Mouse (Mus musculus) myocyte (in vitro differentiated cells): ENCODE measurements around the gene Ppib. TPM values are rescaled to one million over a fixed set of nuclear protein-coding genes. Genes with fewer than 3 reads are reported as not detected.

Experiments
- H3K27me3 ChIP-seq: one replicate; pipeline ENCODE4 v1.6.1; 2011; ENCODE audit not compliant: control insufficient read depth, insufficient read depth, insufficient read length
- H3K36me3 ChIP-seq: one replicate; pipeline ENCODE4 v1.6.1; 2011; ENCODE audit not compliant: control insufficient read depth, insufficient read depth
- H3K4me2 ChIP-seq: one replicate; pipeline ENCODE4 v1.6.1; 2011; ENCODE audit warnings: low read depth, control low read depth
- H3K4me3 ChIP-seq: one replicate; pipeline ENCODE4 v1.5.1; 2011; ENCODE audit warnings: mild to moderate bottlenecking, control low read depth, moderate library complexity
- H3K79me2 ChIP-seq: one replicate; pipeline ENCODE4 v1.6.1; 2011; ENCODE audit not compliant: control insufficient read depth, insufficient read depth
- H3ac ChIP-seq: one replicate; pipeline ENCODE4 v1.6.1; 2011; ENCODE audit not compliant: control insufficient read depth, insufficient read length
- CEBPB ChIP-seq: IDR thresholded peaks from 2 replicates; pipeline ENCODE4 v1.6.1; 2011; ENCODE audit warnings: mild to moderate bottlenecking, moderate library complexity; ENCODE audit not compliant: poor library complexity, insufficient read depth, severe bottlenecking
- E2F4 ChIP-seq: IDR thresholded peaks from one replicate; pipeline ENCODE4 v1.6.1; 2011; ENCODE audit warnings: mild to moderate bottlenecking, control low read depth, moderate library complexity; ENCODE audit not compliant: insufficient read depth
- MAX ChIP-seq: IDR thresholded peaks from one replicate; pipeline ENCODE4 v1.6.1; 2011; ENCODE audit warnings: low read depth, mild to moderate bottlenecking, control low read depth
- MYOD1 ChIP-seq, 3 experiments: IDR thresholded peaks; one replicate each; pipeline ENCODE4 v1.6.1; 2011; ENCODE audit warnings: control low read depth in 2 of 3, low read depth in 2 of 3, mild to moderate bottlenecking in 2 of 3, moderate library complexity in 1 of 3; ENCODE audit not compliant: insufficient read length in 2 of 3, control insufficient read depth in 1 of 3
- MYOG ChIP-seq, 3 experiments: IDR thresholded peaks; one replicate each; pipeline ENCODE4 v1.6.1; 2011; ENCODE audit warnings: control low read depth in 2 of 3, low read depth in 2 of 3, mild to moderate bottlenecking in 2 of 3; ENCODE audit not compliant: insufficient read length in 2 of 3, control insufficient read depth in 1 of 3, insufficient read depth in 1 of 3
- POLR2A ChIP-seq: IDR thresholded peaks from one replicate; pipeline ENCODE4 v1.6.1; 2011; ENCODE audit warnings: low read depth, mild to moderate bottlenecking, control low read depth, moderate library complexity; ENCODE audit not compliant: insufficient read length
- POLR2AphosphoS2 ChIP-seq: IDR thresholded peaks from one replicate; pipeline ENCODE4 v1.6.1; 2011; ENCODE audit warnings: low read depth, control low read depth; ENCODE audit not compliant: insufficient read length
- REST ChIP-seq: IDR thresholded peaks from one replicate; pipeline ENCODE4 v1.6.1; 2011; ENCODE audit warnings: mild to moderate bottlenecking, control low read depth, moderate library complexity; ENCODE audit not compliant: insufficient read depth, insufficient read length
- SRF ChIP-seq: IDR thresholded peaks from one replicate; pipeline ENCODE4 v1.6.1; 2011; ENCODE audit warnings: low read depth; ENCODE audit not compliant: control insufficient read depth, insufficient read length
- TCF12 ChIP-seq: IDR thresholded peaks from one replicate; pipeline ENCODE4 v1.6.1; 2011; ENCODE audit warnings: mild to moderate bottlenecking, control low read depth; ENCODE audit not compliant: poor library complexity, insufficient read depth, severe bottlenecking
- TCF3 ChIP-seq: IDR thresholded peaks from one replicate; pipeline ENCODE4 v1.6.1; 2011; ENCODE audit warnings: low read depth, control low read depth; ENCODE audit not compliant: insufficient read length
- USF1 ChIP-seq: IDR thresholded peaks from one replicate; pipeline ENCODE4 v1.6.1; 2011; ENCODE audit warnings: low read depth, mild to moderate bottlenecking, control low read depth, moderate library complexity
- polyA plus RNA-seq: library from polyadenylated mRNA; unstranded; fragments of >200 nt; fragmentation: generic; extraction: Trizol; gene quantifications from one replicate; pipeline ENCODE4 v1.2.1, GENCODE M21; 2012; ENCODE audit warnings: missing spikeins

Ppib gene
- polyA plus RNA-seq, 1 experiment = 651 TPM

DNA sequence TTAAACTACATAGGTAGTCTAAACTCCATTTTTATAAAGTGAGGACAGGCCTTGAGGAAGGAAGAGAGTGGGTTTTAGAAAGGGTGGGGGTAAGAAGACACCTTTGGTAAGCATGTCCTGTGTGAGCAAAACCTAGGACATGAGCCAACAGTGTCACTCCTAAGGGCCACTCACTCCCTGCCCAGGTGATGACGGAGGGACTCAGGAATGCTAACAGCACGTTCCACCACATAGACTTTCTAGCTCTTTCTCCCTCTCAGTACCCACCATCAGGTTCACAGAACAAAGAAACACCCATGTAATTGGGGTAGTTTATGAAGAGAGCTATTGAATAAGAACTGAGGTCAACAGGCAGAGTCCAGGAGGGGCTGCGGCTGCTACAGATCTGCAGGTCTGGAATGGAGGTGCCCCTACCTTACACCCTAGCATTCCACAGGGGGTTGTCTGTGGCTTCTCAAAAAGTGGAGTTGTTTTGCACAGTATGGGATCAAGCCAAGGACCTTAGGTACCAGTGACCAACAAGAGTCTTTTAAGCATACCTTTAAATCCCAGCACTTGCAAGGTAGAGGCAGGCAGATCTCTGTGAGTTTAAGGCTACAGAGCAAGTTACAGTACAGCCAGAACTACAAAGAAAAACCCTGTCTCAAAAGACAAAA lies 20.9 kb downstream of the Ppib start:
- no peak for TF ChIP-seq MYOD1 (IDR thresholded peaks at IDR 0.05; ENCODE audit: control insufficient read depth in 1 of 3, insufficient read length in 2 of 3, low read depth in 2 of 3)
- no peak for TF ChIP-seq TCF3
- no peak for TF ChIP-seq POLR2AphosphoS2
- TF ChIP-seq POLR2A = no peak
- no peak for TF ChIP-seq CEBPB
- no peak for TF ChIP-seq USF1
- TF ChIP-seq REST = no peak
- TF ChIP-seq E2F4 = no peak
- no peak for TF ChIP-seq TCF12
- no peak for TF ChIP-seq MYOG (IDR thresholded peaks at IDR 0.05; ENCODE audit: control insufficient read depth in 1 of 3, insufficient read depth in 1 of 3, insufficient read length in 2 of 3, low read depth in 2 of 3)
- TF ChIP-seq MAX = no peak
- TF ChIP-seq SRF = no peak
- Histone ChIP-seq H3ac (no peak overlapping the region), H3K4me2 (no peak overlapping the region), H3K27me3 (no peaks in the 10 kb centered on the region), H3K4me3 (no peak overlapping the region), H3K36me3 (no peaks in the 10 kb centered on the region), H3K79me2 (no peaks in the 10 kb centered on the region)

- Histone ChIP-seq H3ac (no peak overlapping the region), H3K4me2 (no peak overlapping the region), H3K79me2 (no peaks in the 10 kb centered on the region), H3K27me3 (no peaks in the 10 kb centered on the region), H3K36me3 (peaks cover 3% of the 10 kb centered on the region), H3K4me3 (no peak overlapping the region)
- TF ChIP-seq POLR2A (no peak), REST (no peak), MAX (no peak), MYOG (IDR thresholded peaks at IDR 0.05; ENCODE audit: control insufficient read depth in 1 of 3, insufficient read depth in 1 of 3, insufficient read length in 2 of 3, low read depth in 2 of 3) (no peak), E2F4 (no peak), MYOD1 (IDR thresholded peaks at IDR 0.05; ENCODE audit: control insufficient read depth in 1 of 3, insufficient read length in 2 of 3, low read depth in 2 of 3) (no peak), CEBPB (no peak), POLR2AphosphoS2 (no peak), TCF12 (no peak), USF1 (no peak)
Measured at GRCm38 (mm10) chr9:66081999-66082398, 22.0 kb downstream of the Ppib start.

GRCm38 (mm10) chr9:66084171-66084570 lies 24.1 kb downstream of the Ppib start:
- H3K36me3 ChIP-seq = peaks cover 17% of the 10 kb centered on the region
- H3K4me2 ChIP-seq = no peak overlapping the region
- H3K79me2 ChIP-seq = no peaks in the 10 kb centered on the region
- no peaks in the 10 kb centered on the region for H3K27me3 ChIP-seq
- no peak overlapping the region for H3K4me3 ChIP-seq
- peak; percentile 48 for TF ChIP-seq POLR2AphosphoS2
- no peak for TF ChIP-seq TCF12
- TF ChIP-seq USF1 = no peak
- TF ChIP-seq POLR2A = no peak
- no peak for TF ChIP-seq REST
- no peak for TF ChIP-seq CEBPB
- TF ChIP-seq MAX = no peak
- TF ChIP-seq TCF3 = no peak
- TF ChIP-seq MYOD1 (IDR thresholded peaks at IDR 0.05; ENCODE audit: control insufficient read depth in 1 of 3, insufficient read length in 2 of 3, low read depth in 2 of 3) = peak in 1 of 3 experiments; percentile 0
- H3ac ChIP-seq = no peak overlapping the region

DNA sequence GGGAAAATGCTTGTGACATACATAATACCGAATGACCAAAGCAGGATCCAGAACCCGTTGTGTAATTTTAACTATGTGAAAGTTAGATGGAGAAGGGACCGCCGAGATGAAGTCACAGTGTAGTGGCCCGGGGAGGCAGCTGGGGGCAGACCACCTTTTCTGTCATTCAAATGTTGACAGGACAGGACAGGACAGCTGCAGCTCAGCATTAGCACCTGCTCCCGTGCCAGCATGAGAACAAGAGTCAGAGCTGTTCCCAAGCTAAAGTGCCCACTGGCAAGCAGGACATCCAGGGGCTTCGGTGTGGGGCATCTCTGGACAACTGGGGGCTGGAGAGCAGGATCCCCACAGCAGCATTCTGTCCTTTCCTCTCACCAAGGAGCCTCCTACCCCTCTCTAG lies 27.0 kb downstream of the Ppib start:
- H3K79me2 ChIP-seq = no peaks in the 10 kb centered on the region
- TF ChIP-seq USF1 (no peak), POLR2AphosphoS2 (peak; percentile 17), MYOD1 (IDR thresholded peaks at IDR 0.05; ENCODE audit: control insufficient read depth in 1 of 3, insufficient read length in 2 of 3, low read depth in 2 of 3) (peak in 2 of 3 experiments; percentile 78 to 81), MYOG (IDR thresholded peaks at IDR 0.05; ENCODE audit: control insufficient read depth in 1 of 3, insufficient read depth in 1 of 3, insufficient read length in 2 of 3, low read depth in 2 of 3) (peak in 2 of 3 experiments; percentile 20 to 28), TCF12 (no peak), MAX (no peak), E2F4 (no peak)
- no peak overlapping the region for H3K4me2 ChIP-seq
- peaks cover 17% of the 10 kb centered on the region for H3K36me3 ChIP-seq
- H3K27me3 ChIP-seq = no peaks in the 10 kb centered on the region
- H3ac ChIP-seq = no peak overlapping the region
- no peak overlapping the region for H3K4me3 ChIP-seq

GRCm38 (mm10) chr9:66088411-66088810 lies 28.4 kb downstream of the Ppib start:
- Histone ChIP-seq H3K27me3 (no peaks in the 10 kb centered on the region), H3ac (no peak overlapping the region), H3K79me2 (no peaks in the 10 kb centered on the region), H3K36me3 (peaks cover 28% of the 10 kb centered on the region), H3K4me3 (no peak overlapping the region), H3K4me2 (no peak overlapping the region)
- TF ChIP-seq POLR2A (no peak), TCF3 (no peak), REST (no peak), MYOG (IDR thresholded peaks at IDR 0.05; ENCODE audit: control insufficient read depth in 1 of 3, insufficient read depth in 1 of 3, insufficient read length in 2 of 3, low read depth in 2 of 3) (no peak)
